Mouse (Mus musculus) embryo, embryonic 10 days (tissue): Measurements from ENCODE around the gene Swt1.
"Not testable (repeated sequence)": the region's sequence is repeated elsewhere in the genome, so short reads cannot be mapped to it uniquely, and the experiment has no call there.

Experiments used
- DNase-seq: peaks from one replicate; pipeline ENCODE4 v3.0.0-alpha.2; 2015; ENCODE audit warnings: low spot score

Swt1 gene

DNA sequence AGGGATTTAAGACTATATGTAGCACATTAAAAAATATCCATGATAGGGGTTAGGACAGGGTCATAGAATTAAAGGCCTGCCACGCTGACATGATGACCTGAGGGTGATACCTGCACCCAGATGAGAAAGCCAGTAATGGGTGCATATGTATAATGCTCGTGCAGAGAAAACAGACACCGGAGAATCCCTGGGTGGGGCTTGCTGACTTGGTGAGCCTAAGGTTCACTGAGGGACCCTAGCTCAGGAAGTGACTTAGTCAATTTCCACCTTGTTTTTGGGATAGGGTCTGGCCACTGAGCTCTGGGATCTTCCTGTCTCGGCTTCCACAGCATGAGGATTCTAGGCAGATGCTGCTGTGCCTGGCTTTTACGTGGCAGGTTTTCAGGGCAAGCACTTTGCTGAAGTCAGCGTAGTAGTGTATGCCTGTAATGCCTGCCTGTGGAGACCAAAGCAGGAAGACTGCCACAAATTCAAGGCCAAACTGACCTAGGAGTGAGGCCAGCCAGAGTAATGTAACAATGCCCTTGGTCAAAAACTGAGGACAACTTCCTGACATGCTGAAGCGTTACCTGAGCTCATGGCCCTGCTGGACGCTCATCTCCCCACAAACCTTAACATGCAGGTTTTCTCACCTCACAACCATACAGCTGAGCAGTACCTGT, 61.2 kb downstream of the Swt1 start:
- no peak for DNase-seq

GRCm38 (mm10) chr1:151359374-151359773, 68.9 kb downstream of the Swt1 start:
- no peak for DNase-seq

DNA sequence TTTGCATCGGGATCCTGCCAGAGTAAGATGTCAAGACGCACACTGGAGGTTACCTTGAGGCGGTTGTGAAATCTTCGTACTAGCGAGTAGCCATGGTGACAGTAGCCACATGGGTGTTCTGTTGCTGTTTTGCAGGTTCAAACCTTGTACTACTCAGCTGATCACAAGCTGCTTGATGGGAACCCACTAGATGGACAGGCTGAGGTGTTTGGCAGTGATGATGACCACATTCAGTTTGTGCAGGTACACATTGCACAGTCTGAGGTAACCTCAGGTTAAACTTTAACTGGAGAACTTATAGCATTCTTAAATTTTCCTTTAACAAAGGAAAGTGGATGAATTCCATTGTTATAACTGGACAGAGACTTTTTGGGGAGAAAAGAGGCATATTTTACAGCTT, 72.3 kb downstream of the Swt1 start:
- DNase-seq = no peak

DNA sequence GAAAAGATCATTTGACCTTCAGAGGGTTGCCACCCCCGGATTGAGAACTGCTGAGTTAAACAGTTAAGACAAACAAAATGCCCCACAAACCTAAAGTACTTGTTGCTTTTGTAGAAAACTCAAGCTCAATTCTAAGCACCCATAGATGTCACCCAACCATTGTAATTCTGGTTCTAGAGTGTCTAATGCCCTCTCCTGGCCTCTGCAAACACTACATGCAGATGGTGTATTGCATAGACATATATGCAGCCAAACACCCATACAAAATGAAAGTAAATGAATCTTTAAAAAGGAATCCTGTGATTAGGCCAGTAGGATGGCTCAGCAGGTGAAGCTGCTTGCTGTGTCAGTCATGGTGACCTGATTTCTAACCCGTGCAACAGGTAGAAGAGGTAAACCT, 75.3 kb downstream of the Swt1 start:
- DNase-seq = no peak

DNA sequence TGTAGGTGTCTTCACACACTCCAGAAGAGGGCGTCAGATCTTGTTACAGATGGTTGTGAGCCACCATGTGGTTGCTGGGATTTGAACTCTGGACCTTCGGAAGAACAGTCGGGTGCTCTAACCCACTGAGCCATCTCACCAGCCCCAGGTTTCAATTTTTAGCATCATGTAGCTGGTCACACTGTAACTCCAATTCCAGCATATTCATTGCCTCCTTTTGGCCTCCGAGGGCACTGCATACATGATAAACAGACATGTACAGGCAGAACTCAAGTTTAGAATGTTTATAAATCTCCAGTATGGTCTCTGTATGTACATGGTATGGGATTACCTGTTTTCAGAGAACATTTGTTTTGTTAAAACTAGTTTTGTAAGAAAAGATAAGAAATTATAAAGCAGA, 80.0 kb downstream of the Swt1 start:
- DNase-seq = not testable (repeated sequence)

DNA sequence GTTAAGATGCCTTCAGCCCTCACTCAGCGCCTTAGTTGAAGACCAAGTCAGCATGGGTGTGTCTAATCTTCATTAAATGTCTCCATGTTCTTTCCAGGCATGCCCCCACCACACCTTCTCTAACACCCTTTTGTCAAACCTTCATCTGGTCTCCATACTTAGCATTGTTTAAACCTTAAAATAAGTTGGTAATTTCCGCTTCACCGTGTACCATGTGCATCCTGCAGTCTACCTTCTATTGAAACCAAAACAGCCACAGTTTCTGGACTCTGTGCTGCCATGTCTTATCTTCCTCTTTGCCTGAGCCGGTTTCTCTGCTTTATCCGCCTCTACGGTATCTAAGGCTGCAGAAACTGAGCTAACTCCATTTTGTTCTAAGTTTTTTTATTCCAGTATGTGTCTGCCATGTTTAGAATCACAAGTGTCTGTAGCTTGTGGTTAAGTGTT, 81.6 kb downstream of the Swt1 start:
- DNase-seq = no peak

GRCm38 (mm10) chr1:151345863-151346195, 82.4 kb downstream of the Swt1 start:
- DNase-seq = no peak

DNA sequence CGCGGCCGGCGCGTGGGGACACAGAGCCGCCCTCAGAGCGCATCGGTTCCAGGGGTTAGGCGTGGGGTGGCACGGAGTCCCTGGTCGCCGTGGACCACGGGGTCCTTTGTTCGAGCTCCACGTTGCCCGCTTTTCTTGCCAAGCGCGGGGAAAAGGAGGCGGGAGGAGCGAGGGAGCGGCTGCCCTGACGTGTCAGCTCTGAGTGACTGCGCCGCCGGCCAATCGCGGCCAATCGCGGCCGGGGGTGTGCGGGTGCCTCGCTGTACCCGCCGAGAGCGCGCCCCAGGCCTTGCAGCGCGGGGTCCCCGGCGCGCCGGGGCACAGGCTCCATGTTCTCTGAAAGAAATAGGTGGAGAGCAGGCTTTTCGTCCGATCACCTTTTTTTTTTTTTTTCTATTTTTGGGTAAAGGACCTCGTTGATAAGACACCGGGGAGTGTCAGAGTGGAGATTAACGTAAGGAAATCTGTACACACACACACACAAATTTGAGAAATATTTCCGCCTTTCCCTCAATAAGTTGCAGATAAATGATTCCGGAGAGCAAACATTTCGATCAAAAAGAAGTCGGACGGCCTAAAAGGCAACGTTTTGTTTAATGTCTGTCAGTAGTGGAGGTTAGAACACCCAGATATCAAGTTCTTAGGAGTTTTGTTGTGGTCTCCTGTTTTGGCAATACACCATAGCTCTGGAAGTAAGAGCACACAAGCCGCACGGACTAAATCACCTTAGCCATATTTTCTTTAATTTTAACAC, 83.0 kb downstream of the Swt1 start:
- peak; percentile 96 for DNase-seq

DNA sequence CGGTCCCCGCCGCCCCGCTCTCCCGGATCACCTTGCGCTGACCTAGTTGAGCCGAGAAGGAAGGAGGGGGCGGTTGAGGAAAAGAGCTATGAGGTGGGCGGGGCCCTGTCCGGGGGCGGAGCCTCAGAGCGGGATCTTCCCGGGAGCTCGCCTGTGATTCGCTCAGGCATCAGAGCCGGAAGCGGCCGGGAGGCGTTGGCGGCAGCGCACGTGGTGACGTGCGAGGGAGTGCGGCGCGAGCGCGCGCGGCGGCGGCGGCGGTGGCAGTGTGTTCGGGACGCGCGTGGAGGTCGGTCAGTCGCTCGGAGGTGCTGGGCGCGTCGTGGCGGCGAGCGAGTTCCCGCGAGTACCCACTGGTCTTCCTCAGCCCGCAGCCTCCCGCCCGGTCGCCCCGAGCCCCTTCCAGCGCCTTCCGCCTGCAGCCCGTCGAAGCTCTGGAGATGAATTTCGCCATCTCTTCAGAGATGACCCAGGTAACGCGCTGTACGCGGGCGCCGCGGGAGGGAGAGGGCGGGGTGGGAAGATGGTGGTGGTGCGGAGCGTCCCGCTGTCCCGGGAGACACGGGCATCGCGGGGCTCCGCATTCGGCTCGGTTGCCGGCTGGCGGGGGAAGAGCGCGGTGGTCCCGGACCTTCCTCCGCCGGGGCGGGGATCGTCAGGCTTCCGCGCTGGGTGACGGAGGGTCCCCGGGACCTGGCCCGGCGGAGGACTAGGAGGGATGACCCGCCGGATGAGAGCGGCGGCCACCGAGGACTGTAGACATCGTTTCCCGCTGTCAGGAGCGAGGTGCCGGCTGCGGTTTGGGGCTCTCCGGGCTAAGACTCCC, 83.8 kb downstream of the Swt1 start, which contains the start of gene Ivns1abp:
TSS of gene Ivns1abp (plus strand) at position 195 of the 826 bp plus-strand sequence.
- peak; percentile 97 for DNase-seq

DNA sequence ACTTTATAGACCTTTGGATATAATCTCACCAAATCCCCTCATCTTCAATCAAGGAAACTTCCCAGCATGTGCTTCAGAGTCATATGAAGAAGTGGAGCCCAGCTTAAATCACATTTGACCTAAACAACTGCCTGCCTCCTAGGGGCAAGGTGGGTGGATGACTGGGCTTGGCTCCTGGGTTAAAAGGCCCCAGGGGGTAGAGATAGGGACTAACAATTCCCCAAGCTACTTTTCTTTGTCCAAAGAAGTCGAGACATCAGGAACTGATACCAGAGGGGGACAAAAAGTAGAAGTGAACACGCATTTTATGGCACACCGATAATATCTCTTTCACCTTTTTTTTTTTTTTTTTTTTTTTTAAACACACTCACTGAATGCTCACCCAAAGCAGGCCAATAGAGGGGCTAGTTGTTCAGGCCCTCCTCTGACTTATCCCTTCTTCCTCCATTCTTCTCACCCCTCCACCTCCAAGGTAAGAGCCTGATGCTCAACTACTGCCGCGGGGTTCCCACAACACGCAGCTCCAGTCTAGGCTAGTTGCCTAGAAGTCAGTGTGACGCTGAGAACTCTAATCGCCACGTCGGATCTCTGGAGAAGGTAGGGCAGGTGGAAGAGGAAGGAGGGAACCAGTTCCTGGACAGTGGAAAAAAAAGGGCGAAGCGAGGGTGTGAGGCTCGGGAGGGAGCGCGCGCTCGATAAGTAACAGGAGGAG, 84.5 kb downstream of the Swt1 start:
- DNase-seq = peak; percentile 56

DNA sequence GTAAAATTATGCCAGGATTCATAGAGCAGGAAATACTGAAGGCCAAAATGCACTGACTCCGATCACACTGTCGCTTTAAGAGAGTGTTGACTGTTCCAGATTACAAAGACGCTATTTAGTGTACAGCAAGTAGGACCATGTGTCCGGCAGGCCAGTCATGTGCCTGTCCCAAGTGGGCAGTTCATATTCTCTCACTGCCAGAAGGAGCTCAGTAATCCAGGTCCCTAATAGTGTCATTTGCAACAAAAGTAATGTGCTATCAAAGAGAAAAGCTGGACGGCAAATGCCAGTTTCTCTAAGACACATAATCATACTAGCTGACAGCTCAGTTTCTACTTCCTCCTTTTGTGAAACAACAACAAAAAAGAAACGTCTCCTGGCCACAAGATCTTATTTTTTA, 85.3 kb downstream of the Swt1 start:
- peak; percentile 55 for DNase-seq

DNA sequence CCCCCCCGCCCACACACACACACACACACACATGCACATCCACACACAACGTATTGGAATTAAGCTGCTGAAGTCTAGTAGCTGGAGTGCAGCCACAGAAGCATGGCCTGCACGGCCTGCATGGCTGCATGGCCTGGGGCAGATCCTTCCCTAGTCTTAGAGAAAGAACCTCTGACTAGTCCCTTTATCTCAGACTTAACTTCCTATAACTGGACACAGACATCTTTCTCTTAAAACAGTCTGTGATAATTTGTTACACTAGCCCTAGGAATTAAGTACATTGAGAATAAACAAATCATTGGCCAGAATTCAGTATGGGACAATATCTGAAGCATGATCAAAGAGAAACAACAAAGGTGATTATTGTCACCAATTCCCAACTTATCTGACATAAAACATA, 85.9 kb downstream of the Swt1 start:
- no peak for DNase-seq

DNA sequence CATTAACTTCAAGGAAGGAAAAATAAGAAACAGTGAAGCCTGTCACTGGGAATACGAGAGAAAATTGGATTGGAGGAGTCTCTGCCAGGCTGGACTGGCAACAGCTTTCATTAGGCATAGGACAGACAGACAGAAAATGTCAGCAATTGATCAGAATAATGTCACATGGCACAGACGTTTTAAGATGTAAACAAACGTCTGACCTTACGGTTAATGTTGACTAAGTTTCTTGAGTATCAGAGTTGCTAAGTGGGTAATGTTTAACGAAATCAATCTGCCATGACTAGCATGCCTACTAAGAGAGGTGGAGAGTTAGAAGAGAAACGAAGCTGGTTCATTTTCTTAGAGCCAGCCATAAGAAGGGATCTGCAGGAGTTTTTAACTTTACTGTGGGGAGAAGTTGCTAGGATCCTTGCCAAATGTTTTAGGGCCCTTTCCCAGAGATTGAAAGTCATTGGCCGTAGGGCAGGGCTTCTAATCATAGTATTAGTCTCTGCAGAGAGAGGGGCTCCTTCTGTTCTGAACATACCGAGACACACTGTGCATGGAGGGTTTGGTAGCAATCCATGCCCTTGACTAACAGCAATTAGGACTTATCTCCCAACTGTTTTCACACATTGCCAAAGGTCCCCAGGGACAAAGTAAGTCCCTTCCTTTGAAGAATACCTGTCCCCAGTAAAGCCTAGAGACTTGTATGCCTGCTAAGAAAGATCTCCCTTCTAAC, 86.8 kb downstream of the Swt1 start:
- DNase-seq = no peak

GRCm38 (mm10) chr1:151338941-151339340, 89.3 kb downstream of the Swt1 start:
- peak; percentile 43 for DNase-seq

GRCm38 (mm10) chr1:151338234-151338633, 90.0 kb downstream of the Swt1 start:
- DNase-seq = no peak

DNA sequence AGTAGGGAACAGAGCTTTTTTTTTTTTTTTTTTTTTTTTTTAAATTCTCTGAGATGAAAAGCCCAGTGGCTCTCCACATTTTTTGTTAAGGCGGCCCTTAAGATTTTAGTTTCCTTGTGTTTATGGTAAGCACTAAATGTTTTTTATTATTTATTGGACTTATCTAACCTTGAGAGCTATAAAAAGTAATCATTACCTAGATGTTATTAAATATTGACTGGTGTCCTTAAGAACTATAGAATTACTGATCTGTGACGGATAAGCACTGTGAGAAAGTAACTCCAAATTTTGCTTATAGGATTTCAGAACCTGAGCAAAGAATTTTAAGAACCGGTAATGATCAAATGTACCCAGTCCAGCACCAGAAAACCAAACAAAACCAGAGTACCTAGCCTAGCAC, 95.4 kb downstream of the Swt1 start:
- no peak for DNase-seq

- no peak for DNase-seq
Observed at GRCm38 (mm10) chr1:151329601-151330000, 98.7 kb downstream of the Swt1 start.

DNA sequence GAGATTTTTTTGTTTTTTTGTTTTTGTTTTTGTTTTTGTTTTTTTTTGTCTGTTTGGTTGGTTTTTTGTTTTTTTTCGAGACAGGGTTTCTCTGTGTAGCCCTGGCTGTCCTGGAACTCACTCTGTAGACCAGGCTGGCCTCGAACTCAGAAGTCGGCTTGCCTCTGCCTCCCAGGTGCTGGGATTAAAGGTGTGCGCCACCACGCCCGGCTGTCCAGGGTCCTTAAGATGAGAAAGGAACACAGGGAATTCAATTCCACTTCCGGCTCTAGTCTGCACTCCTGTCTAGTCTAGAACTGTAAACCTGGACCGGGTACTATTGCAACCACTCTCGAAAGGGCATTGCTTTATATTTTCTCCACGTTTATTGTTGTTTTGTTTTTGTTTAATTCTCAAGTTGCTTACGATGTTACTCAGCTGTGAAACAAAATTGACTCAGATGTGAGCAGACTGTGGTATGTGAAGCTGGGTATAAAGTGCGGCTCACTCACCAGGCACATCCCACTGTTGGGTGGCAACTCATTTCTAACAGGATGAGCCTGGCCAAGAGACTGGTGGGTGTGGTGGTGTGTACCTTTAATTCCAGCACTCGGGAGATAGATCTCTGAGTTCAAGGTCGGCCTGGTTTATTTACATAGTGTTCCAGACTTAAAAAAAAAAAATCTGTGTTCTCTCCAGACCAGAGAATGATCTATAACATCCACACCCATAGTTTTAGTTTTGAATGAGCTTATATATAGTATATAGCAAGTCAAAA, 99.7 kb downstream of the Swt1 start:
- no peak for DNase-seq

- DNase-seq = no peak
Observed at GRCm38 (mm10) chr1:151325328-151325727, 102.9 kb downstream of the Swt1 start.

GRCm38 (mm10) chr1:151320408-151320807, 107.8 kb downstream of the Swt1 start:
- no peak for DNase-seq

- DNase-seq = no peak
Observed at GRCm38 (mm10) chr1:151319267-151319666, 109.0 kb downstream of the Swt1 start.
